Mouse (Mus musculus) T-cell, adult 66 days (primary cell): ENCODE data around the gene Sucnr1. TPM values are rescaled to one million over a fixed set of nuclear protein-coding genes. Genes with fewer than 3 reads are reported as not detected.

ENCODE experiments used
- total RNA-seq, 2 experiments: library from RNA; stranded (reverse); gene quantifications; 3 replicates in 1 of 2; 4 replicates in 1 of 2; pipeline ENCODE4 v1.2.4; 2023

Gene Sucnr1
- total RNA-seq: not detected

GRCm38 (mm10) chr3:60081648-60082047 lies at the start of gene Sucnr1:
Gene Sucnr1, plus strand, starts transcription at chr3:60081869.

Other genes starting within 250 kb of the Sucnr1 start
- not detected for gene Gm8298, start 220.8 kb upstream of the Sucnr1 start, total RNA-seq
- not detected for gene C130079G13Rik, start 156.7 kb upstream of the Sucnr1 start, total RNA-seq
- not detected for gene Aadacl2, start 75.1 kb upstream of the Sucnr1 start, total RNA-seq
- gene Aadac, start 56.2 kb upstream of the Sucnr1 start, total RNA-seq: not detected